In genomic region chr9:114087106-114087815, GRCm38 (mm10) we compare ENCODE assay signal across 18 mouse cellular contexts. TPM values are rescaled to one million over a fixed set of nuclear protein-coding genes. Genes with fewer than 3 reads are reported as not detected.
"Had no signal": no experiment of that assay in that cellular context is flagged by ENCODE, and none has a peak within 500 bp of the region (broad histone marks: within the 10 kb centered on the region; RNA-seq: fewer than 3 reads in every experiment).

No protein-coding gene starts in this region.

- H3K36me3 ChIP-seq: limb, embryonic 10.5 days; liver, embryonic 15.5 days; midbrain, embryonic 10.5 days; neural tube, embryonic 15.5 days; stomach, embryonic 15.5 days had no signal

- DNase-seq: kidney, postnatal 36 days; lung, adult 2 months; lung, postnatal 36 days; midbrain, embryonic 14.5 days; right cerebral cortex, adult 18-20 months; right cerebral cortex, postnatal 4 days; thymus, adult 2 months; thymus, postnatal 25 days had no signal

- H3K4me3 ChIP-seq: layer of hippocampus, adult 2 months; limb, embryonic 10.5 days; liver, embryonic 15.5 days; midbrain, embryonic 10.5 days; myocyte; neural tube, embryonic 15.5 days; stomach, embryonic 15.5 days had no signal

- ATAC-seq: lung, postnatal 0 days had no signal

- H3K27ac ChIP-seq: kidney, postnatal 0 days; layer of hippocampus, adult 2 months; limb, embryonic 10.5 days; liver, embryonic 15.5 days; midbrain, embryonic 10.5 days; neural tube, embryonic 15.5 days; stomach, embryonic 15.5 days had no signal

- H3K9me3 ChIP-seq: limb, embryonic 10.5 days; liver, embryonic 15.5 days; midbrain, embryonic 10.5 days; neural tube, embryonic 15.5 days; stomach, embryonic 15.5 days had no signal

- H3K27me3 ChIP-seq: liver, embryonic 15.5 days; neural tube, embryonic 15.5 days; stomach, embryonic 15.5 days had no signal

- H3K4me1 ChIP-seq: limb, embryonic 10.5 days; liver, embryonic 15.5 days; midbrain, embryonic 10.5 days; neural tube, embryonic 15.5 days; stomach, embryonic 15.5 days had no signal

- H3K9ac ChIP-seq: liver, embryonic 15.5 days; neural tube, embryonic 15.5 days; stomach, embryonic 15.5 days had no signal

RNA-seq across cellular contexts. Expression of gene Susd5, which starts 30.3 kb away (rescaled TPM):
- total RNA-seq: megakaryocyte, adult 5-6 weeks had no signal
- polyA plus RNA-seq: lung, postnatal 0 days had no signal
